In the genomic region with DNA sequence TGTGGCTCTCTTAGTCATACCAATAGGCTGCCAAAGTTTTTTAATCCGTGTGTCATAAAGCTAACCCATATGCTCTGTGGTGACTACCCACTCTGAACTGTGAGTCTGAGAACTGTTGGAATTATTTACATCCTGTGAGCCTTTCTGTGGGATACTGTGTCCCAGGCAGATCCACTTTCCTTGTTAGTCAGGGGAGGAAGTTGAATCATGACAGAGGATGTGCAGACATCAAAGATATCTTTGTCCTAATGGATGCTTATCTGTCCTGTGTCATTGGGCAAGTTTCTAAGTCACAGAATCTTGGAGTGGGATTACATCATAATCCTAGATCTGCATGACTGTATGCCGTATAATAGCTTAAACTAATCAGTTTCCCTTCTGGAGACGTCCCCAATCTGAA, we compare ENCODE assay signal across 22 mouse cellular contexts.
DNase-seq lines count a peak whose midpoint lies in the region; ATAC-seq and TF ChIP-seq lines count a peak whose summit lies in the region.
"Had no signal": no experiment of that assay in that cellular context is flagged by ENCODE, and none has a peak within 500 bp of the region (broad histone marks: within the 10 kb centered on the region; RNA-seq: fewer than 3 reads in every experiment).

No protein-coding gene starts in this region.

- H3K4me2 ChIP-seq in liver, postnatal 0 days (ENCODE audit: low read depth, low read length), result no peak overlapping the region
- H3K4me2 ChIP-seq in liver, embryonic 12.5 days, result no peak overlapping the region
- H3K4me2 ChIP-seq: liver, embryonic 11.5 days; lung, embryonic 15.5 days; stomach, embryonic 15.5 days had no signal

- no peak for TF ChIP-seq CTCF in liver, postnatal 0 days (IDR thresholded peaks at IDR 0.05; ENCODE audit: low read depth)

- no peaks in the 10 kb centered on the region for H3K36me3 ChIP-seq in liver, postnatal 0 days (replicated peaks; ENCODE audit: insufficient read depth, low read length)
- H3K36me3 ChIP-seq in liver, embryonic 12.5 days, result no peaks in the 10 kb centered on the region
- H3K36me3 ChIP-seq: embryonic facial prominence, embryonic 10.5 days; hindbrain, embryonic 10.5 days; limb, embryonic 10.5 days; lung, embryonic 15.5 days; stomach, embryonic 15.5 days had no signal

- H3K27ac ChIP-seq in liver, postnatal 0 days (ENCODE audit: low read depth), result no peak overlapping the region
- no peak overlapping the region for H3K27ac ChIP-seq in liver, embryonic 12.5 days
- H3K27ac ChIP-seq: embryonic facial prominence, embryonic 10.5 days; hindbrain, embryonic 10.5 days; limb, embryonic 10.5 days; lung, embryonic 15.5 days; stomach, embryonic 15.5 days had no signal

- H3K9ac ChIP-seq in liver, postnatal 0 days (replicated peaks), result no peak overlapping the region
- H3K9ac ChIP-seq in liver, embryonic 12.5 days, result no peak overlapping the region
- H3K9ac ChIP-seq: forebrain, postnatal 0 days; lung, embryonic 15.5 days; stomach, embryonic 15.5 days had no signal

- H3K4me1 ChIP-seq in liver, postnatal 0 days (ENCODE audit: insufficient read depth), result no peaks in the 10 kb centered on the region
- no peaks in the 10 kb centered on the region for H3K4me1 ChIP-seq in liver, embryonic 12.5 days
- H3K4me1 ChIP-seq: lung, embryonic 15.5 days had no signal

- no peaks in the 10 kb centered on the region for H3K27me3 ChIP-seq in liver, postnatal 0 days (ENCODE audit: insufficient read depth, low read length)
- 0 out of 2 replicates have a peak, but pooled peaks cover 4% of the 10 kb centered on the region for H3K27me3 ChIP-seq in liver, embryonic 12.5 days (replicated peaks)
- H3K27me3 ChIP-seq: lung, embryonic 15.5 days; stomach, embryonic 15.5 days had no signal

- no peak overlapping the region for H3K4me3 ChIP-seq in liver, postnatal 0 days (ENCODE audit: low read depth, low read length)
- H3K4me3 ChIP-seq in liver, embryonic 12.5 days, result no peak overlapping the region
- H3K4me3 ChIP-seq: embryonic facial prominence, embryonic 10.5 days; erythroblast, embryonic 14.5 days; hindbrain, embryonic 10.5 days; limb, embryonic 10.5 days; lung, embryonic 15.5 days; stomach, embryonic 15.5 days had no signal

- ATAC-seq in liver, postnatal 0 days, result peak; percentile 21; the same call in 1 of the 2 replicates
- no peak for ATAC-seq in liver, embryonic 12.5 days
- ATAC-seq: forebrain, postnatal 0 days; inflammation-experienced regulatory T-cells, adult 6 months; Patski had no signal

- no peak for TF ChIP-seq EP300 in liver, postnatal 0 days (IDR thresholded peaks at IDR 0.05; ENCODE audit: low read depth)

- WGBS in liver, postnatal 0 days (ENCODE audit: insufficient replicate concordance), result 49% methylated on average over 3 of the region's 3 CpGs
- WGBS in liver, embryonic 12.5 days (ENCODE audit: insufficient replicate concordance), result 47% methylated on average over 3 of the region's 3 CpGs

- DNase-seq in adrenal gland, adult 2 months, result peak; percentile 26
- DNase-seq in adrenal gland, postnatal 4 days (ENCODE audit: low spot score in 2 of 2), result no peak
- DNase-seq in liver, postnatal 0 days, result no peak
- peak; percentile 56 for DNase-seq in cerebellum, adult 8-10 months
- peak; percentile 59 for DNase-seq in layer of hippocampus, adult 9-11 months
- no peak for DNase-seq in heart, adult 9 months (ENCODE audit: low spot score in 2 of 2)
- no peak for DNase-seq in ovary, postnatal 10 days (ENCODE audit: low spot score)
- DNase-seq: forebrain, postnatal 0 days; gastrocnemius, postnatal 10 days; heart, adult 18-20 months; midbrain, embryonic 14.5 days; spleen, adult 18-20 months had no signal

- no peaks in the 10 kb centered on the region for H3K9me3 ChIP-seq in liver, postnatal 0 days (ENCODE audit: low read length)
- no peaks in the 10 kb centered on the region for H3K9me3 ChIP-seq in liver, embryonic 12.5 days (replicated peaks)
- H3K9me3 ChIP-seq: embryonic facial prominence, embryonic 10.5 days; limb, embryonic 10.5 days; lung, embryonic 15.5 days; stomach, embryonic 15.5 days had no signal

Comparison
In these comparisons a context has a peak if more than half of its experiments do, and no peak if none do; other contexts are left out.
1. DNase-seq: peak in adrenal gland, adult 2 months (single experiment), cerebellum, adult 8-10 months (single experiment) and layer of hippocampus, adult 9-11 months (single experiment); none in adrenal gland, postnatal 4 days (0 of 2), liver, postnatal 0 days (single experiment), heart, adult 9 months (0 of 2) and ovary, postnatal 10 days (single experiment).